Mouse (Mus musculus): ENCODE data around the gene Gm21897.

DNA sequence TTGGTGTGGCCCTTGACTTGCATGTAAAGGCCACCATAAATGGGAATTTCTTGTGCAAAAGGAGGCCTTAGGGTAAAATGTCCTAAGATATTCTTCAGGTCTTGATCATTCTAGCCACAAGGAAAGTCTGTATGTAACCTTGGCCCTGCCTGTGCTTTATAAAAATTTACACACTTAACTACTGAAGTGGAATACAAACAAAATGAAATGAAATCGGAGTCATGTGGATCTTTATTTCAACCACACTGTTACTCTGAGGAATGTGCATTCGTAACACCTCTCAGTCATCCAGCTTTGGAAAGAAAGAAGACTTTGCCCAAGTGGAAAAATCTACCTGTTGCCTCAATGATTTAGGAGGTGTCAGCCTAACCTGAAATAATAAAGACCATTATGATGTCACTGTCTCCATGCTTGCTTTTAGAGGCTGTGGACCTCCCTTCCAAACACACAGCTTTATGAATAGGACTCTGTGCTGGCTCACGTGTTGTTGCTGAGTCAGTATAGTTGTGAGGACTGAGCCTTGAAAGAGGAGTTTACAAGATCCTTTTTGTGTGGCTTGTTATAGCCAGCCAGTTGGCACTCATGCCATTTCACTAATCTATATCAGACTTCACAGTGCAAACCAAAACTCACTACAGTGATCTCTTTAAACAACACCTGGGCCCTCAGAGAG lies 42.0 kb downstream of the Gm21897 start:
- no peak for TF ChIP-seq POLR2A (IDR thresholded peaks at IDR 0.05; ENCODE audit: low read depth, low read length)
- TF ChIP-seq CTCF (IDR thresholded peaks at IDR 0.05; ENCODE audit: extremely low read depth, insufficient read length, insufficient replicate concordance, low read depth, low read length) = no peak

Measured in small intestine, adult 2 months (tissue).